Mouse (Mus musculus): Measurements from ENCODE around the gene Tex14. TPM values are rescaled to one million over a fixed set of nuclear protein-coding genes. Genes with fewer than 3 reads are reported as not detected.

Tex14 gene
- polyA plus RNA-seq, 1 experiment = not detected

DNA sequence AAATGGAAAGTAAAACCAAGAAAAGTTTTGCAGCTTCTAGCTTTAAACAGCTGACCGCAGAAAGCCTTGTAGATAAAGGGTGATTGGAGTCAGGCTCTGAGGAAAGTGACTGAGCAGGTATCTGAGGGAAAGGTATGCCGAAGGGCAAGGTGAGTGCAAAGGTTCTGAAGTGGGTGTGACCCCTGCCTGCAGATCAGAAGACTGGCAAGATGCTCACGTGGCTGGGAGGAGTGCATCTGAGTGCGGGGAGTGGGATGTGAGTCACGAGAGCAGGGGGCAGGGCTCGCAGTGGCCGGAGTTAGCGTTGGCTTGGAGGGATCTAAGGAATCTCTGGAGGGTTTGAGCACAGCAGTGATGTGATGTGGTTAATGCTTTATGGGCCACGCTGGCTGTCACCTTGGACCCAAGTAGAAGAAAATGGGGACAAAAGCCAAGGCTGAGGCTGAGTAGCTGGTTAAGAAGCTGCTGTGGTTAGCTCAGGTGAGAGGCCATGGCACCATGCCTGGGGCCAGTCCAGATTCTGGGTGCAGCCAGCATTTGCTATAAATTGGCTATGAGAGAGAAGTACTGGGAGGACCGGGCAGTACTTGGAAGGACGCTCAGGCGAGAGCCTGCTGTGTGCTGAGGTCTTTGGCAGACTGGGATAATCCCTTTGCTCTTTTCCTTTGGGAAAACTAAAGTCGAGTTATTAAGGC, 194.7 kb downstream of the Tex14 start:
- H3K79me2 ChIP-seq (ENCODE audit: control insufficient read depth, insufficient read depth) = peaks cover 23% of the 10 kb centered on the region
- H3ac ChIP-seq (ENCODE audit: control insufficient read depth, insufficient read length, low read depth) = no peak overlapping the region
- no peak overlapping the region for H3K4me3 ChIP-seq (ENCODE audit: insufficient read depth, poor library complexity, severe bottlenecking)
- TF ChIP-seq MYOG (IDR thresholded peaks at IDR 0.05; ENCODE audit: control insufficient read depth, extremely low read depth, insufficient read length) (no peak), FOSL1 (IDR thresholded peaks at IDR 0.05; ENCODE audit: insufficient read depth, low read length, poor library complexity, severe bottlenecking) (no peak), CTCF (IDR thresholded peaks at IDR 0.05; ENCODE audit: control insufficient read depth, insufficient read depth, insufficient read length) (no peak), CEBPB (IDR thresholded peaks at IDR 0.05; ENCODE audit: low read depth) (no peak), MAX (IDR thresholded peaks at IDR 0.05) (no peak), MYOD1 (IDR thresholded peaks at IDR 0.05; ENCODE audit: control insufficient read depth, insufficient read length, low read depth) (no peak), USF1 (IDR thresholded peaks at IDR 0.05; ENCODE audit: low read depth) (no peak)
- H3K27me3 ChIP-seq (ENCODE audit: control insufficient read depth, insufficient read depth, insufficient read length) = no peaks in the 10 kb centered on the region
- peaks cover 11% of the 10 kb centered on the region for H3K79me3 ChIP-seq (ENCODE audit: low read depth)
- H3K36me3 ChIP-seq (ENCODE audit: control insufficient read depth, insufficient read depth) = peaks cover 76% of the 10 kb centered on the region

DNA sequence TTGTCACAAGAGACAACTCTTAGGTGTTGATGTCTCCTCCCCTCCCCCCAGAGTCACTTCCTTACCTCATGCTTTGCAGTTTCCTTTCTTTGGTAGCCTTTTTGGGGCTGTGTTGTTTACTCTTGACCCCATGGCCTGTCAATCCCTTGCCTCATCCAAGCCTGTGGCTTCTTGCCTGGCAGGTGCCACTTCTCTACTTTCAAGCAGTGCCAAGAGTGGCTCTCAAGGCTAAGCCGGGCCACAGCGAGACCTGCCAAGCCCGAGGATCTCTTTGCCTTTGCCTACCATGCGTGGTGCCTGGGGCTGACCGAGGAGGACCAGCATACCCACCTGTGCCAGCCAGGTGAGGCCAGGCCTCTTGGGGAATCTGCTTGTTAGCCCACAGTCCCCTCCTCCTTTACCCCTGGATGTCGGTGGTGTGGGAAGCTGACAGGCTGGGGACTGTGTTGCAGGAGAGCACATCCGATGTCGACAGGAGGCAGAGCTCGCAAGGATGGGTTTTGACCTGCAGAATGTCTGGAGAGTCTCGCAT, 195.5 kb downstream of the Tex14 start:
- H3K79me3 ChIP-seq (ENCODE audit: low read depth) = peaks cover 11% of the 10 kb centered on the region
- peaks cover 85% of the 10 kb centered on the region for H3K36me3 ChIP-seq (ENCODE audit: control insufficient read depth, insufficient read depth)
- TF ChIP-seq MYOG (IDR thresholded peaks at IDR 0.05; ENCODE audit: control insufficient read depth, extremely low read depth, insufficient read length) (no peak), MAX (IDR thresholded peaks at IDR 0.05) (no peak), CEBPB (IDR thresholded peaks at IDR 0.05; ENCODE audit: low read depth) (no peak), USF1 (IDR thresholded peaks at IDR 0.05; ENCODE audit: low read depth) (no peak), FOSL1 (IDR thresholded peaks at IDR 0.05; ENCODE audit: insufficient read depth, low read length, poor library complexity, severe bottlenecking) (no peak), MYOD1 (IDR thresholded peaks at IDR 0.05; ENCODE audit: control insufficient read depth, insufficient read length, low read depth) (no peak), CTCF (IDR thresholded peaks at IDR 0.05; ENCODE audit: control insufficient read depth, insufficient read depth, insufficient read length) (no peak)
- no peaks in the 10 kb centered on the region for H3K27me3 ChIP-seq (ENCODE audit: control insufficient read depth, insufficient read depth, insufficient read length)
- no peak overlapping the region for H3ac ChIP-seq (ENCODE audit: control insufficient read depth, insufficient read length, low read depth)
- H3K79me2 ChIP-seq (ENCODE audit: control insufficient read depth, insufficient read depth) = peaks cover 23% of the 10 kb centered on the region
- H3K4me3 ChIP-seq (ENCODE audit: insufficient read depth, poor library complexity, severe bottlenecking) = no peak overlapping the region

DNA sequence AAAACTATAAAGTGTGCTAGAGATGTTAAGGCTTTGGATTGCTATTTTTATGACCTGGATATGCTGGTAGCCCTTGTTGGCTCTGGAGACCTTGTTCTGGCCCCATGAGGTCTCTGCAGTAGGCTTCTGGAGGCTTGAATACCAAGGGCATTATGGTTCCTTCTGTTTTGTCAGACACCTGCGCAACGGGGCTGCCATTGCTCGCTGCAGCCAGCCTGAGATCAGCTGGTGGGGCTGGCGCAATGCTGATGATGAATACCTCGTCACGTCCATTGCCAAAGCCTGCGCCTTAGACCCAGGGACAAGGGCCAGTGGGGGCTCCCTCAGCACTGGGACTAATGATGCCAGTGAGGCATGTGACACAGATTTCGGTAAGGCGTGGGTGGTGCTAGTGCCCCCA, 197.4 kb downstream of the Tex14 start:
- Histone ChIP-seq H3ac (ENCODE audit: control insufficient read depth, insufficient read length, low read depth) (no peak overlapping the region), H3K36me3 (ENCODE audit: control insufficient read depth, insufficient read depth) (peaks cover 96% of the 10 kb centered on the region), H3K79me2 (ENCODE audit: control insufficient read depth, insufficient read depth) (peaks cover 7% of the 10 kb centered on the region), H3K79me3 (ENCODE audit: low read depth) (peaks cover 4% of the 10 kb centered on the region), H3K4me3 (ENCODE audit: insufficient read depth, poor library complexity, severe bottlenecking) (no peak overlapping the region), H3K27me3 (ENCODE audit: control insufficient read depth, insufficient read depth, insufficient read length) (no peaks in the 10 kb centered on the region)
- no peak for TF ChIP-seq MYOG (IDR thresholded peaks at IDR 0.05; ENCODE audit: control insufficient read depth, extremely low read depth, insufficient read length)

DNA sequence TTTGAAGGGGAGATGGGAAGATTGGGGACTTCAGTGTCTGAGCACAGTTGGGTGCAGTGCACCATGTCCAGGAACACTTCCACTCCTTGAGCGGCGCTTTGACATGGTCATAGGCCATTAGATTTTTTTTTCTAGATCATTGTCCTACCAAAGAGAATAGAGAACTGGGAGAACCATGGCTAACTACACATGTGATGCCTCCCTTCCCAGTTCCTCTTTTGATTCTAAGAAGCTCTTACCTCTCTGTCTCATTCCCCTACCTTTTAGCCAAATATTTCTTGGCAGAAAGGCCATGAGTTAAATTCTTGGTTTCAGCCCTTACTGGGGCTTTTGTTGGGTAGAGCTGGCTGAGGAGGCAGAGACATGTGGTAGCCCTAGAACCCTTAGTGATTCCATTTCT, 198.7 kb downstream of the Tex14 start:
- no peak for TF ChIP-seq MAX (IDR thresholded peaks at IDR 0.05)
- no peak for TF ChIP-seq CEBPB (IDR thresholded peaks at IDR 0.05; ENCODE audit: low read depth)
- TF ChIP-seq CTCF (IDR thresholded peaks at IDR 0.05; ENCODE audit: control insufficient read depth, insufficient read depth, insufficient read length) = no peak
- TF ChIP-seq MYOD1 (IDR thresholded peaks at IDR 0.05; ENCODE audit: control insufficient read depth, insufficient read length, low read depth) = no peak
- no peak for TF ChIP-seq MYOG (IDR thresholded peaks at IDR 0.05; ENCODE audit: control insufficient read depth, extremely low read depth, insufficient read length)
- no peak for TF ChIP-seq FOSL1 (IDR thresholded peaks at IDR 0.05; ENCODE audit: insufficient read depth, low read length, poor library complexity, severe bottlenecking)
- TF ChIP-seq USF1 (IDR thresholded peaks at IDR 0.05; ENCODE audit: low read depth) = no peak
- Histone ChIP-seq H3K27me3 (ENCODE audit: control insufficient read depth, insufficient read depth, insufficient read length) (no peaks in the 10 kb centered on the region), H3ac (ENCODE audit: control insufficient read depth, insufficient read length, low read depth) (no peak overlapping the region), H3K79me2 (ENCODE audit: control insufficient read depth, insufficient read depth) (no peaks in the 10 kb centered on the region), H3K79me3 (ENCODE audit: low read depth) (no peaks in the 10 kb centered on the region), H3K36me3 (ENCODE audit: control insufficient read depth, insufficient read depth) (peaks cover 96% of the 10 kb centered on the region), H3K4me3 (ENCODE audit: insufficient read depth, poor library complexity, severe bottlenecking) (no peak overlapping the region)

Other genes starting within 250 kb of the Tex14 start
- gene Ppm1e, start 46.0 kb upstream of the Tex14 start, polyA plus RNA-seq (2012; fragmentation: generic; extraction: Trizol) = 0.59 TPM
- gene Rad51c, start 111 bp upstream of the Tex14 start, polyA plus RNA-seq (2012; fragmentation: generic; extraction: Trizol) = 4.0 TPM
- gene Gm11492, start 161.6 kb downstream of the Tex14 start, polyA plus RNA-seq (2012; fragmentation: generic; extraction: Trizol) = not detected
- gene Sept4, start 163.8 kb downstream of the Tex14 start, polyA plus RNA-seq (2012; fragmentation: generic; extraction: Trizol) = 0.19 TPM
- gene Mtmr4, start 187.1 kb downstream of the Tex14 start, polyA plus RNA-seq (2012; fragmentation: generic; extraction: Trizol) = 28.0 TPM
- gene Hsf5, start 212.1 kb downstream of the Tex14 start, polyA plus RNA-seq (2012; fragmentation: generic; extraction: Trizol) = 0.02 TPM

Measured in C2C12 (cell line).